In genomic region chr2:106547117-106547516, GRCm38 (mm10) we compare ENCODE assay signal across 10 mouse cellular contexts.
DNase-seq lines count a peak whose midpoint lies in the region; ATAC-seq and TF ChIP-seq lines count a peak whose summit lies in the region.
"Had no signal": no experiment of that assay in that cellular context is flagged by ENCODE, and none has a peak within 500 bp of the region (broad histone marks: within the 10 kb centered on the region; RNA-seq: fewer than 3 reads in every experiment).

No protein-coding gene starts in this region.

- no peak overlapping the region for H3K9ac ChIP-seq in limb, embryonic 14.5 days (ENCODE audit: low read depth, low read length, severe bottlenecking)
- H3K9ac ChIP-seq: hindbrain, embryonic 15.5 days had no signal

- H3K4me1 ChIP-seq in limb, embryonic 14.5 days (ENCODE audit: control insufficient read depth, insufficient read depth, low read length): no peaks in the 10 kb centered on the region
- H3K4me1 ChIP-seq: hindbrain, embryonic 15.5 days had no signal

- DNase-seq in adrenal gland, postnatal 10 days: peak; percentile 15
- no peak for DNase-seq in adrenal gland, postnatal 4 days (ENCODE audit: low spot score in 2 of 2)
- DNase-seq in Muller cell, postnatal 12 days (ENCODE audit: inconsistent ontology term): peak; percentile 66
- DNase-seq in gastrocnemius, postnatal 14 days: peak; percentile 36
- DNase-seq in limb, embryonic 14.5 days (ENCODE audit: low spot score): peak; percentile 34
- DNase-seq in c-Kit-positive CD71-positive TER-119-positive erythroid progenitor cells, embryonic 14.5 days (ENCODE audit: low spot score): no peak
- DNase-seq: embryo, embryonic 11 days had no signal

- 0 out of 2 replicates have a peak, but pooled peaks have one; percentile 34 for ATAC-seq in limb, embryonic 14.5 days (ENCODE audit: low FRiP score, low read depth)
- ATAC-seq in granulocyte monocyte progenitor cell, adult 5-6 weeks (replicated peaks; ENCODE audit: poor library complexity, severe bottlenecking): no peak
- no peak for ATAC-seq in megakaryocyte-erythroid progenitor cell, adult 5-6 weeks (replicated peaks; ENCODE audit: low FRiP score, low TSS enrichment, poor library complexity, severe bottlenecking)

- no peaks in the 10 kb centered on the region for H3K36me3 ChIP-seq in limb, embryonic 14.5 days (ENCODE audit: control insufficient read depth, insufficient read depth, low read length)
- H3K36me3 ChIP-seq: hindbrain, embryonic 15.5 days had no signal

- no peak overlapping the region for H3K4me2 ChIP-seq in limb, embryonic 14.5 days (replicated peaks; ENCODE audit: low read depth, low read length, severe bottlenecking)
- H3K4me2 ChIP-seq: hindbrain, embryonic 15.5 days had no signal

- TF ChIP-seq POLR2A in limb, embryonic 14.5 days (IDR thresholded peaks at IDR 0.05; ENCODE audit: borderline replicate concordance, extremely low read depth, insufficient read depth, insufficient read length): no peak

- no peak overlapping the region for H3K27ac ChIP-seq in limb, embryonic 14.5 days (replicated peaks; ENCODE audit: low read depth, low read length)
- H3K27ac ChIP-seq: hindbrain, embryonic 15.5 days had no signal

- WGBS in limb, embryonic 14.5 days: 55% methylated on average over 4 of the region's 4 CpGs

- no peak overlapping the region for H3K4me3 ChIP-seq in limb, embryonic 14.5 days (replicated peaks; ENCODE audit: low read length)
- H3K4me3 ChIP-seq: hindbrain, embryonic 15.5 days had no signal

- H3K27me3 ChIP-seq in limb, embryonic 14.5 days (ENCODE audit: control insufficient read depth, insufficient read depth, low read length): no peaks in the 10 kb centered on the region
- H3K27me3 ChIP-seq: hindbrain, embryonic 15.5 days had no signal

- intact Hi-C loops in gastrocnemius, postnatal 14 days (cut with DNase I; ENCODE audit: low total_unique reads): no loop called here

- H3K9me3 ChIP-seq in limb, embryonic 14.5 days (ENCODE audit: control insufficient read depth, low read length): no peaks in the 10 kb centered on the region
- H3K9me3 ChIP-seq: hindbrain, embryonic 15.5 days had no signal

Comparison
In these comparisons a context has a peak if more than half of its experiments do, and no peak if none do; other contexts are left out.
1. DNase-seq: peak in adrenal gland, postnatal 10 days (single experiment), Muller cell, postnatal 12 days (single experiment), gastrocnemius, postnatal 14 days (single experiment) and limb, embryonic 14.5 days (single experiment); none in adrenal gland, postnatal 4 days (0 of 2) and c-Kit-positive CD71-positive TER-119-positive erythroid progenitor cells, embryonic 14.5 days (single experiment).